Mouse (Mus musculus) liver, embryonic 14.5 days (tissue): Measurements from ENCODE around the gene Rnf150. TPM values are rescaled to one million over a fixed set of nuclear protein-coding genes. Genes with fewer than 3 reads are reported as not detected.

Experiments used
- ATAC-seq: fragments of 200-750 bp; cut with Nextera tagmentation; 2 replicates; pipeline ENCODE4 v1.8.0; 2017; ENCODE audit warnings: moderate number of reproducible peaks, mild to moderate bottlenecking, moderate library complexity; ENCODE audit not compliant: insufficient read depth
- DNase-seq, 3 experiments: peaks; one replicate each; pipeline ENCODE4 v3.0.0-alpha.2; 2012 to 2013; ENCODE audit warnings: low read depth in 3 of 3, low spot score in 3 of 3
- H3K27ac ChIP-seq: fragments of 300-500 bp; sonication (generic); 2 replicates; pipeline ENCODE4 v1.5.1; 2014; ENCODE audit warnings: moderate library complexity, mild to moderate bottlenecking, control low read depth, inconsistent platforms
- H3K27me3 ChIP-seq: fragments of 300-500 bp; sonication (generic); 2 replicates; pipeline ENCODE4 v1.6.1; 2014; ENCODE audit warnings: mild to moderate bottlenecking, low read length, moderate library complexity; ENCODE audit not compliant: control insufficient read depth, insufficient read depth
- H3K36me3 ChIP-seq: fragments of 300-500 bp; sonication (generic); replicated peaks from 2 replicates; pipeline ENCODE4 v1.6.1; 2014; ENCODE audit warnings: low read depth; ENCODE audit not compliant: control insufficient read depth, insufficient read depth
- H3K4me1 ChIP-seq, 2 experiments: fragments of 200-500 bp in 1 of 2; fragments of 300-500 bp in 1 of 2; sonication (generic) in 1 of 2; replicated peaks; 2 replicates each; pipeline ENCODE4 v1.6.1; 2012 to 2014; ENCODE audit warnings: antibody characterized with exemption in 1 of 2, inconsistent platforms in 1 of 2, low read length in 1 of 2; ENCODE audit not compliant: control insufficient read depth in 2 of 2, insufficient read depth in 2 of 2
- H3K4me2 ChIP-seq: fragments of 300-500 bp; sonication (generic); 2 replicates; pipeline ENCODE4 v1.6.1; 2014; ENCODE audit warnings: low read depth, mild to moderate bottlenecking, control low read depth, moderate library complexity
- H3K4me3 ChIP-seq, 2 experiments: fragments of 200-500 bp in 1 of 2; fragments of 300-500 bp in 1 of 2; sonication (generic) in 1 of 2; 2 replicates each; pipeline ENCODE4 v1.5.1; 2012 to 2014; ENCODE audit warnings: low read depth in 2 of 2, low read length in 2 of 2, mild to moderate bottlenecking in 2 of 2, control low read depth in 1 of 2, inconsistent platforms in 1 of 2, moderate library complexity in 1 of 2; ENCODE audit not compliant: insufficient read depth in 1 of 2
- H3K9ac ChIP-seq: fragments of 300-500 bp; sonication (generic); replicated peaks from 2 replicates; pipeline ENCODE4 v1.6.1; 2014; ENCODE audit warnings: mild to moderate bottlenecking, control low read depth, moderate library complexity
- H3K9me3 ChIP-seq: fragments of 300-500 bp; sonication (generic); 2 replicates; pipeline ENCODE4 v1.6.1; 2016; ENCODE audit warnings: low read length, mixed read lengths; ENCODE audit not compliant: control insufficient read depth
- CTCF ChIP-seq: IDR thresholded peaks from 2 replicates; pipeline ENCODE4 v1.5.1; 2016; ENCODE audit warnings: antibody characterized with exemption, low read depth, control low read depth
- EP300 ChIP-seq: IDR thresholded peaks from 2 replicates; pipeline ENCODE4 v1.6.1; 2016; ENCODE audit warnings: antibody characterized with exemption, low read depth
- WGBS: fragments of 180-500 bp; shearing (Covaris S2); extraction: QIAGEN DNeasy Blood & Tissue Kit; methylation state at CpG from one replicate; pipeline ENCODE4 v1.1.7; 2014; ENCODE audit not compliant: insufficient replicate concordance; 5-methylcytosine and 5-hydroxymethylcytosine counted together
- polyA plus RNA-seq, 2 experiments: library from polyadenylated mRNA; depleted of rRNA in 1 of 2; stranded (reverse) in 1 of 2; unstranded in 1 of 2; fragments of >200 nt; fragmentation: Nextera tagmentation in 1 of 2; extraction: Ambion mirVana in 1 of 2; gene quantifications; 2 replicates each; pipeline versions ENCODE4 v1.2.1 to v1.2.3; 2012 to 2014

Rnf150 gene
- polyA plus RNA-seq, 2 experiments = 0.17 to 0.19 TPM

GRCm38 (mm10) chr8:82931554-82931953, 68.4 kb downstream of the Rnf150 start:
- Histone ChIP-seq H3K9ac (no peak overlapping the region), H3K27ac (no peak overlapping the region), H3K4me3 (no peak overlapping the region), H3K4me1 (no peaks in the 10 kb centered on the region), H3K4me2 (no peak overlapping the region), H3K27me3 (no peaks in the 10 kb centered on the region), H3K36me3 (no peaks in the 10 kb centered on the region), H3K9me3 (no peaks in the 10 kb centered on the region)
- 76% methylated on average over 7 of the region's 7 CpGs for WGBS
- TF ChIP-seq EP300 = no peak
- no peak for TF ChIP-seq CTCF
- ATAC-seq = no peak
- DNase-seq = no peak

GRCm38 (mm10) chr8:82936162-82936561, 73.0 kb downstream of the Rnf150 start:
- no peak for ATAC-seq
- Histone ChIP-seq H3K27me3 (no peaks in the 10 kb centered on the region), H3K9ac (no peak overlapping the region), H3K27ac (no peak overlapping the region), H3K36me3 (no peaks in the 10 kb centered on the region), H3K4me2 (no peak overlapping the region), H3K4me3 (no peak overlapping the region), H3K4me1 (0 out of 4 replicates have a peak, but pooled peaks cover 0 to 2% of the 10 kb centered on the region in 2 experiments), H3K9me3 (no peaks in the 10 kb centered on the region)
- no peak for TF ChIP-seq CTCF
- no peak for TF ChIP-seq EP300
- DNase-seq = no peak
- WGBS = 49% methylated on average over 7 of the region's 7 CpGs

GRCm38 (mm10) chr8:82936866-82937265, 73.7 kb downstream of the Rnf150 start:
- no peak overlapping the region for H3K9ac ChIP-seq
- H3K27me3 ChIP-seq = no peaks in the 10 kb centered on the region
- no peak overlapping the region for H3K4me2 ChIP-seq
- 63% methylated on average over 4 of the region's 4 CpGs for WGBS
- DNase-seq (no peak), ATAC-seq (no peak)
- H3K4me1 ChIP-seq = 0 out of 4 replicates have a peak, but pooled peaks cover 0 to 2% of the 10 kb centered on the region in 2 experiments
- TF ChIP-seq EP300 (no peak), CTCF (no peak)
- no peak overlapping the region for H3K27ac ChIP-seq
- H3K4me3 ChIP-seq = no peak overlapping the region
- H3K9me3 ChIP-seq = no peaks in the 10 kb centered on the region
- no peaks in the 10 kb centered on the region for H3K36me3 ChIP-seq

GRCm38 (mm10) chr8:82939912-82940311, 76.8 kb downstream of the Rnf150 start:
- no peak for DNase-seq

GRCm38 (mm10) chr8:82943223-82944006, 80.3 kb downstream of the Rnf150 start:
- H3K27ac ChIP-seq = no peak overlapping the region
- WGBS = 63% methylated on average over 6 of the region's 6 CpGs
- no peak overlapping the region for H3K4me2 ChIP-seq
- H3K27me3 ChIP-seq = no peaks in the 10 kb centered on the region
- no peak overlapping the region for H3K9ac ChIP-seq
- ATAC-seq = no peak
- no peak for DNase-seq
- no peak overlapping the region for H3K4me3 ChIP-seq
- H3K9me3 ChIP-seq = no peaks in the 10 kb centered on the region
- TF ChIP-seq CTCF (no peak), EP300 (no peak)
- 0 out of 4 replicates have a peak, but pooled peaks cover 0 to 2% of the 10 kb centered on the region in 2 experiments for H3K4me1 ChIP-seq
- no peaks in the 10 kb centered on the region for H3K36me3 ChIP-seq

More at GRCm38 (mm10) chr8:82939912-82940311, 76.8 kb downstream of the Rnf150 start:
- Histone ChIP-seq H3K4me2 (no peak overlapping the region), H3K4me1 (0 out of 4 replicates have a peak, but pooled peaks cover 0 to 2% of the 10 kb centered on the region in 2 experiments), H3K9me3 (no peaks in the 10 kb centered on the region), H3K27me3 (no peaks in the 10 kb centered on the region), H3K9ac (no peak overlapping the region), H3K36me3 (no peaks in the 10 kb centered on the region), H3K27ac (no peak overlapping the region), H3K4me3 (no peak overlapping the region)
- no peak for ATAC-seq
- no peak for TF ChIP-seq CTCF
- 10% methylated on average over 6 of the region's 6 CpGs for WGBS
